Mouse (Mus musculus) urinary bladder, postnatal 25 days (tissue): ENCODE data around the gene Nectin4.

ENCODE experiments used
- DNase-seq: peaks from one replicate; pipeline ENCODE4 v3.0.0; 2022; ENCODE audit warnings: low spot score

Nectin4 gene

GRCm38 (mm10) chr1:171412001-171412441 is 42.1 kb downstream of the Nectin4 start:
- DNase-seq, result no peak

GRCm38 (mm10) chr1:171412446-171412845 is 42.5 kb downstream of the Nectin4 start:
- DNase-seq, result no peak

- no peak for DNase-seq
These were observed 43.7 kb downstream of the Nectin4 start for GRCm38 (mm10) chr1:171413608-171414007.

GRCm38 (mm10) chr1:171418660-171419059 is 48.8 kb downstream of the Nectin4 start, which contains the start of gene Tstd1:
Gene Tstd1, plus strand, starts transcription at chr1:171418872.
- DNase-seq, result no peak

- DNase-seq, result no peak
These were observed 49.5 kb downstream of the Nectin4 start for GRCm38 (mm10) chr1:171419291-171419882.

GRCm38 (mm10) chr1:171419905-171420304 is 50.0 kb downstream of the Nectin4 start:
- no peak for DNase-seq

GRCm38 (mm10) chr1:171422504-171423095 is 52.7 kb downstream of the Nectin4 start:
- DNase-seq, result no peak

- no peak for DNase-seq
These were observed 54.7 kb downstream of the Nectin4 start for GRCm38 (mm10) chr1:171424638-171425037.

GRCm38 (mm10) chr1:171425126-171425525 is 55.2 kb downstream of the Nectin4 start:
- no peak for DNase-seq

GRCm38 (mm10) chr1:171432158-171432557 is 62.3 kb downstream of the Nectin4 start:
- no peak for DNase-seq

GRCm38 (mm10) chr1:171435288-171435814 is 65.5 kb downstream of the Nectin4 start:
- DNase-seq, result no peak

GRCm38 (mm10) chr1:171435974-171436373 is 66.1 kb downstream of the Nectin4 start:
- no peak for DNase-seq

- DNase-seq, result peak; percentile 88
These were observed 67.5 kb downstream of the Nectin4 start, which contains the start of gene F11r for GRCm38 (mm10) chr1:171437264-171438013. Gene F11r, plus strand, starts transcription at chr1:171437535.
